Mouse (Mus musculus) C2C12 (cell line): ENCODE data around the gene Mtfmt. TPM values are rescaled to one million over a fixed set of nuclear protein-coding genes. Genes with fewer than 3 reads are reported as not detected.

Experiments
- H3K27me3 ChIP-seq: one replicate; pipeline ENCODE4 v1.6.1; 2011; ENCODE audit not compliant: control insufficient read depth, insufficient read depth, insufficient read length
- H3K36me3 ChIP-seq: one replicate; pipeline ENCODE4 v1.6.1; 2011; ENCODE audit not compliant: control insufficient read depth, insufficient read depth
- H3K4me3 ChIP-seq: one replicate; pipeline ENCODE4 v1.5.1; 2011; ENCODE audit warnings: mild to moderate bottlenecking, control low read depth; ENCODE audit not compliant: poor library complexity, insufficient read depth, severe bottlenecking
- H3K79me2 ChIP-seq: one replicate; pipeline ENCODE4 v1.6.1; 2011; ENCODE audit not compliant: control insufficient read depth, insufficient read depth
- H3K79me3 ChIP-seq: one replicate; pipeline ENCODE4 v1.6.1; 2011; ENCODE audit warnings: low read depth, control low read depth
- H3ac ChIP-seq: one replicate; pipeline ENCODE3; 2011; ENCODE audit warnings: low read depth; ENCODE audit not compliant: control insufficient read depth, insufficient read length
- CEBPB ChIP-seq: IDR thresholded peaks from one replicate; pipeline ENCODE4 v1.6.1; 2011; ENCODE audit warnings: low read depth, mild to moderate bottlenecking, control low read depth, moderate library complexity
- CTCF ChIP-seq: IDR thresholded peaks from one replicate; pipeline ENCODE4 v1.5.1; 2011; ENCODE audit not compliant: control insufficient read depth, insufficient read depth, insufficient read length
- FOSL1 ChIP-seq: IDR thresholded peaks from one replicate; pipeline ENCODE4 v1.8.0; 2011; ENCODE audit warnings: mild to moderate bottlenecking, low read length; ENCODE audit not compliant: poor library complexity, insufficient read depth, severe bottlenecking
- MAX ChIP-seq: IDR thresholded peaks from one replicate; pipeline ENCODE4 v1.6.1; 2011; ENCODE audit warnings: mild to moderate bottlenecking, control low read depth
- MYOD1 ChIP-seq: IDR thresholded peaks from one replicate; pipeline ENCODE4 v1.6.1; 2011; ENCODE audit warnings: low read depth; ENCODE audit not compliant: control insufficient read depth, insufficient read length
- MYOG ChIP-seq: IDR thresholded peaks from one replicate; pipeline ENCODE4 v1.6.1; 2011; ENCODE audit not compliant: control insufficient read depth, insufficient read length; ENCODE audit errors: extremely low read depth
- USF1 ChIP-seq: IDR thresholded peaks from one replicate; pipeline ENCODE4 v1.6.1; 2011; ENCODE audit warnings: low read depth, mild to moderate bottlenecking, control low read depth, moderate library complexity
- polyA plus RNA-seq: library from polyadenylated mRNA; unstranded; fragments of >200 nt; fragmentation: generic; extraction: Trizol; gene quantifications from one replicate; pipeline ENCODE4 v1.2.1, GENCODE M21; 2012; ENCODE audit warnings: missing spikeins

Gene Mtfmt
- polyA plus RNA-seq, 1 experiment: 7.1 TPM

DNA sequence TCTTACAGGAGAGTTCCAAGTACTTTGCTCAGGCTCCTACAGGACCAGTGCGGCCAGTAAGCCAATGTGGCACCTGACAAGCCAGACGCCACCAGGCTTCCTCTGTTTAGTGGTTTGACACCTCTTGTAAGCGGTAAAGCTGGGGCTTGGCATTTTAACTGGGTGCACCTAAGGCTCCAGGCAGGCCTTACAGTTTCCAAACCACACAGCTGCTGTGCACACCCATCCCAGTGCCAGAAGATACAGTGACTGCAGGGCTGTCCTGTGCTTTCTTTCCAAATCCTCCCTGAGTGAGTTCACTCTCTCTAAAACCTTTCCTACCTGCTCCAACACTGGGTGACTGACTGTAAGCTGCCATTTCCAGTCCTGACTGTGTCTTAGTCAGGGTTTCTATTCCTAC, 55.9 kb downstream of the Mtfmt start:
- no peaks in the 10 kb centered on the region for H3K79me2 ChIP-seq
- no peaks in the 10 kb centered on the region for H3K27me3 ChIP-seq
- peaks cover 9% of the 10 kb centered on the region for H3K36me3 ChIP-seq
- no peaks in the 10 kb centered on the region for H3K79me3 ChIP-seq
- no peak overlapping the region for H3K4me3 ChIP-seq
- TF ChIP-seq CTCF (no peak), MYOD1 (no peak), MAX (no peak), MYOG (no peak), USF1 (no peak), FOSL1 (no peak), CEBPB (no peak)
- no peak overlapping the region for H3ac ChIP-seq

GRCm38 (mm10) chr9:65492351-65492750, 56.8 kb downstream of the Mtfmt start:
- Histone ChIP-seq H3K79me3 (no peaks in the 10 kb centered on the region), H3ac (no peak overlapping the region), H3K36me3 (peaks cover 2% of the 10 kb centered on the region), H3K4me3 (no peak overlapping the region), H3K79me2 (no peaks in the 10 kb centered on the region), H3K27me3 (no peaks in the 10 kb centered on the region)
- TF ChIP-seq MYOG: no peak
- TF ChIP-seq FOSL1: no peak
- TF ChIP-seq MAX: no peak
- TF ChIP-seq CEBPB: no peak
- no peak for TF ChIP-seq MYOD1
- no peak for TF ChIP-seq USF1
- TF ChIP-seq CTCF: no peak

DNA sequence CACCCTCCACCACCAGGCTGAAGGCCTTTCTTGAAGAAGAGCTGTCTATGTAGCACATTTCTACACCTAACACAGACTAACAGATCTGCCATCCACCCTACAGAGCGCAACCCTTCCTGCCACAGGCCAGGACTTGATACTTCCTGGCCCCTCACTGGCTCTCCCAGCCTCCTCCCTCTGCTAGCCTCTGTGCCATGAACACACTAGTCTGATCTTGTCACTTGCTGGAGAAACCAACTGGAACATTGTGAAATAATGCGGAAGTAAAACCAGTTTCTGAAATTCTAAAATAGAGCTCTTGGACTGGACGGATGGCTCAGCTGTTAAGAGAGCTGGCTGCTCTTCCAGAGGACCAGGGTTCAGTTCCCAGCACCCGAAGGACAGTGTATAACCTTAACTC, 57.3 kb downstream of the Mtfmt start:
- Histone ChIP-seq H3K27me3 (no peaks in the 10 kb centered on the region), H3K36me3 (no peaks in the 10 kb centered on the region), H3K4me3 (no peak overlapping the region), H3K79me2 (no peaks in the 10 kb centered on the region), H3K79me3 (no peaks in the 10 kb centered on the region), H3ac (no peak overlapping the region)
- TF ChIP-seq MYOG: no peak
- TF ChIP-seq MAX: no peak
- TF ChIP-seq USF1: no peak
- no peak for TF ChIP-seq MYOD1
- no peak for TF ChIP-seq CTCF

GRCm38 (mm10) chr9:65502146-65502545, 66.6 kb downstream of the Mtfmt start:
- Histone ChIP-seq H3K36me3 (no peaks in the 10 kb centered on the region), H3K4me3 (no peak overlapping the region), H3K79me2 (no peaks in the 10 kb centered on the region), H3K27me3 (no peaks in the 10 kb centered on the region), H3K79me3 (no peaks in the 10 kb centered on the region), H3ac (no peak overlapping the region)
- TF ChIP-seq USF1 (no peak), CTCF (peak; percentile 34)

Other genes with a start within 250 kb of the Mtfmt start
- 2.1 TPM for gene Parp16, start 240.4 kb upstream of the Mtfmt start, polyA plus RNA-seq
- 0.01 TPM for gene Cilp, start 170.6 kb upstream of the Mtfmt start, polyA plus RNA-seq
- gene Clpx, start 141.5 kb upstream of the Mtfmt start, polyA plus RNA-seq: 9.3 TPM
- 9.7 TPM for gene Pdcd7, start 89.7 kb upstream of the Mtfmt start, polyA plus RNA-seq
- gene Ubap1l, start 74.7 kb upstream of the Mtfmt start, polyA plus RNA-seq: 0.21 TPM
- not detected for gene Kbtbd13, start 44.1 kb upstream of the Mtfmt start, polyA plus RNA-seq
- 0.05 TPM for gene Rasl12, start 37.3 kb upstream of the Mtfmt start, polyA plus RNA-seq
- not detected for gene Slc51b, start 12.8 kb upstream of the Mtfmt start, polyA plus RNA-seq
- 44.4 TPM for gene Spg21, start 25.2 kb downstream of the Mtfmt start, polyA plus RNA-seq
- gene Ankdd1a, start 84.4 kb downstream of the Mtfmt start, polyA plus RNA-seq: not detected
- 23.3 TPM for gene Plekho2, start 144.3 kb downstream of the Mtfmt start, polyA plus RNA-seq
- 10.8 TPM for gene Pif1, start 151.4 kb downstream of the Mtfmt start, polyA plus RNA-seq
- gene Rbpms2, start 193.9 kb downstream of the Mtfmt start, polyA plus RNA-seq: 41.3 TPM
- gene Oaz2, start 232.2 kb downstream of the Mtfmt start, polyA plus RNA-seq: 75.7 TPM